Mouse (Mus musculus) G1E (cell line): ENCODE data around the gene Fam114a2.

ENCODE experiments used
- CTCF ChIP-seq: IDR thresholded peaks from 2 replicates; pipeline ENCODE4 v1.5.1; 2012; ENCODE audit warnings: low read depth, low read length, inconsistent platforms, mixed read lengths
- GATA1 ChIP-seq: IDR thresholded peaks from 2 replicates; pipeline ENCODE4 v1.6.1; 2012; ENCODE audit warnings: borderline replicate concordance, low read length, inconsistent platforms, mixed read lengths
- GATA2 ChIP-seq: IDR thresholded peaks from 2 replicates; pipeline ENCODE4 v1.6.1; 2012; ENCODE audit warnings: low read depth, low read length, inconsistent platforms, borderline replicate concordance
- POLR2AphosphoS5 ChIP-seq: IDR thresholded peaks from 2 replicates; pipeline ENCODE4 v1.6.1; 2012; ENCODE audit warnings: low read depth, low read length, inconsistent platforms; ENCODE audit not compliant: insufficient replicate concordance
- TAL1 ChIP-seq: conservative IDR thresholded peaks from 2 replicates; pipeline ENCODE4 v1.6.1; 2012; ENCODE audit warnings: low read depth, low read length, inconsistent platforms, mixed read lengths

DNA sequence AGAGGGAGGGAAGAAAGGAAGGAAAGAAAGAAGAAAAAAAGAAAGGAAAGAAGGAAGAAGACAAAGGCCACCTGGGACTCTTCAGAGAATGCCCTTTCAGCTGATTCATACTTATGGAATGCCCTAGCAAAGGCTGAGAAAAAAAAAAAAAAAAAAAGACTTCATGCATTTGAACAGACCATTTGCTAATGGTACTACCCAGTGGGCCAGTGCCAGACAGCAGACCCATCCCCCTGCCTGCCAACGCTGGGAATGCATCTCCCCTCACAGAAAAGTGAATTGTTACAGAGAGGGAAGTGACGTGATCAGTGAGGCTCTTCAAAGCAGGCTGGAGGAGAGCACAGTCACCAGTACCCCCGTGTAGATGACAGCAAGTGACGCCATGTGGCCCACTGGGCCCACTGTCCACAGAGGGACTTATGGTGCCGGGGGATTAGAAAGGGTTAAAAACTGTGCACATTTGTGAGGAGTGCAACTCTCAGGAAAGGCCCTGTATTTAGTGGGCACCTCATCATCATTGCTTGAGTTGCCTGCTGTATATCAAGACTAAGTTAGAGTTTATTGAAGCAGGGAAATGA lies 21.5 kb upstream of the Fam114a2 start:
- TF ChIP-seq CTCF (no peak), TAL1 (no peak), GATA1 (no peak), POLR2AphosphoS5 (no peak), GATA2 (no peak)
